Mouse (Mus musculus) heart, postnatal 0 days (tissue): ENCODE results near the gene Tmem178.

ENCODE experiments used
- CTCF ChIP-seq: IDR thresholded peaks from 2 replicates; pipeline ENCODE4 v1.5.1; 2016; ENCODE audit warnings: antibody characterized with exemption, control low read depth, low read depth
- EP300 ChIP-seq: IDR thresholded peaks from 2 replicates; pipeline ENCODE4 v1.6.1; 2016; ENCODE audit warnings: antibody characterized with exemption, low read depth

- TF ChIP-seq CTCF, result no peak
- TF ChIP-seq EP300, result no peak
Measured at GRCm38 (mm10) chr17:80897709-80898440, 46.6 kb upstream of the Tmem178 start.
